Mouse (Mus musculus) lung, adult 2 months (tissue): Measurements from ENCODE around the gene Rps6kb2. TPM values are rescaled to one million over a fixed set of nuclear protein-coding genes. Genes with fewer than 3 reads are reported as not detected.
A peak's percentile ranks its signal among the peaks of the same experiment; 100 is the strongest.

ENCODE experiments used
- DNase-seq: peaks from one replicate; pipeline ENCODE4 v3.0.0; 2022
- H3K4me1 ChIP-seq: fragments of 200-500 bp; 2 replicates; pipeline ENCODE4 v1.6.1; 2011; ENCODE audit warnings: low read length; ENCODE audit not compliant: control insufficient read depth, insufficient read depth
- H3K4me3 ChIP-seq: fragments of 200-500 bp; replicated peaks from 2 replicates; pipeline ENCODE3; 2011; ENCODE audit warnings: low read depth, mild to moderate bottlenecking, control low read depth, low read length; ENCODE audit errors: extremely low read depth
- CTCF ChIP-seq: fragments of 200-500 bp; IDR thresholded peaks from 2 replicates; pipeline ENCODE4 v1.5.1; 2011; ENCODE audit warnings: mild to moderate bottlenecking, low read length, control low read depth; ENCODE audit not compliant: insufficient read depth
- POLR2A ChIP-seq: fragments of 200-500 bp; IDR thresholded peaks from 2 replicates; pipeline ENCODE4 v1.6.1; 2011; ENCODE audit warnings: low read depth, mild to moderate bottlenecking, control low read depth, low read length, borderline replicate concordance; ENCODE audit errors: extremely low read depth
- WGBS: fragments of 180-500 bp; shearing (Covaris S2); methylation state at CpG from one replicate; pipeline ENCODE4 v1.1.7; 2018; 5-methylcytosine and 5-hydroxymethylcytosine counted together
- polyA plus RNA-seq: library from polyadenylated mRNA; depleted of rRNA; stranded (reverse); fragments of >200 nt; gene quantifications from 2 replicates; pipeline ENCODE4 v1.2.3, GENCODE M21; 2012; rRNA removed

Gene Rps6kb2
- polyA plus RNA-seq, 1 experiment, result 51.2 TPM

GRCm38 (mm10) chr19:4113186-4113805 is 49.9 kb downstream of the Rps6kb2 start:
- no peak overlapping the region for H3K4me3 ChIP-seq
- WGBS, result 19% methylated on average over 13 of the region's 13 CpGs
- DNase-seq, result peak; percentile 64
- peak; percentile 36; the same call in 1 of the 2 replicates for TF ChIP-seq POLR2A
- TF ChIP-seq CTCF, result no peak
- H3K4me1 ChIP-seq, result peaks cover 10% of the 10 kb centered on the region

DNA sequence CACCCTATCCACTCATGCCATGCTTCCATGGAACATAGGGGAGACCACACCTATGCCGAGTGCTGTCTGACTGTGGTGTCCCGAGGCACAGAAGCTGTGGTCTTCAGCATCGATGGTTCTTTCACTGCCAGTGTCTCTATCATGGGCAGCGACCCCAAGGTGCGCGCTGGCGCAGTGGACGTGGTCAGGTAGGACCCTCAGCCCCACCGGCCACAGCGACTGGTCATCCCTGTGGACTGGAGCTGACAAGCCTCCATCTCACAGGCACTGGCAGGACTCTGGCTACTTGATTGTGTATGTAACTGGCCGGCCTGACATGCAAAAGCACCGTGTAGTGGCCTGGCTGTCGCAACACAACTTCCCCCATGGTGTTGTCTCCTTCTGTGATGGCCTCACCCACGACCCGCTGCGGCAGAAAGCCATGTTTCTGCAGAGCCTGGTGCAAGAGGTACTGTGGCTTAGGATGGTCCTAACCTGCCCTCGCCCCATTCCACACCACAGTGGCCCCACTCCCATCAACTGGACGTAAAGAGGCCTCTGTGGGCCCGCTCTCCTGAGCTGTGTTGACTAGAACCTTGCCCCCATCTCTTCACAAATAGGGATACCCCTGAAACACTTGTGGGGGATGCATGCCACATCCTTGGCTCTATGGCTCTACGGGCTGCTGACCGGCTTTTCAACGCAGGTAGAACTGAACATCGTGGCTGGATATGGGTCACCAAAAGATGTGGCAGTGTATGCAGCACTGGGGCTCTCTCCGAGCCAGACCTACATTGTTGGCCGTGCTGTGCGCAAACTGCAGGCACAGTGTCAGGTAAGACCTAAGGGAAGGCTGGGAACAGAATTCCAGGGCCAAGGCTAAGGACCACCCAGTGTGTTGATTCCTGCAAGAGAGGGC is 50.8 kb downstream of the Rps6kb2 start:
- TF ChIP-seq POLR2A (no peak), CTCF (no peak)
- WGBS, result 92% methylated on average over 26 of the region's 26 CpGs
- no peak for DNase-seq
- Histone ChIP-seq H3K4me3 (no peak overlapping the region), H3K4me1 (peaks cover 10% of the 10 kb centered on the region)

GRCm38 (mm10) chr19:4108535-4108934 is 54.6 kb downstream of the Rps6kb2 start:
- Histone ChIP-seq H3K4me3 (no peak overlapping the region), H3K4me1 (peaks cover 10% of the 10 kb centered on the region)
- DNase-seq, result no peak
- 80% methylated on average over 9 of the region's 9 CpGs for WGBS
- no peak for TF ChIP-seq CTCF
- TF ChIP-seq POLR2A, result no peak

- TF ChIP-seq POLR2A (no peak), CTCF (no peak)
- 89% methylated on average over 14 of the region's 14 CpGs for WGBS
- H3K4me3 ChIP-seq, result no peak overlapping the region
- no peaks in the 10 kb centered on the region for H3K4me1 ChIP-seq
- no peak for DNase-seq
Measured at GRCm38 (mm10) chr19:4106654-4107053, 56.5 kb downstream of the Rps6kb2 start.

DNA sequence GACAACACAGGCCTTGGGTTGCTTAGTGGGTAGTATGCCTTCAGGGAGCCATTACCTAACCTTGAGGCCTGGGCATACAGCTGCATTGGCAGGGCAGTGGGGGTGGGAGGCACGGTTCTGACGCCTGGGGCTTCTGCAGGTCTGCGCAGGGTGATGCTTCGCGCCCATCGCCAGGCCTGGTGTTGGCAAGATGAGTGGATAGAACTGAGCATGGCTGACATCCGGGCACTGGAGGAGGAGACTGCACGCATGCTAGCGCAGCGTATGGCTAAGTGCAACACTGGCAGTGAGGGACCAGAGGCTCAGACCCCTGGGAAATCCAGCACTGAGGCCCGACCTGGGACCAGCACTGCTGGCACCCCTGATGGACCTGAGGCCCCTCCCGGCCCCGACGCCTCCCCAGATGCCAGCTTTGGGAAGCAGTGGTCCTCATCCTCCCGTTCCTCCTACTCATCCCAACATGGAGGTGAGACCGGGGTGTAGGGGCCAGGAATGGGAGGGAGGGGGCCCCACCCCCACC is 58.4 kb downstream of the Rps6kb2 start:
- 93% methylated on average over 16 of the region's 16 CpGs for WGBS
- Histone ChIP-seq H3K4me1 (peaks cover 2% of the 10 kb centered on the region; the same call in 1 of the 2 replicates), H3K4me3 (no peak overlapping the region)
- no peak for DNase-seq
- TF ChIP-seq CTCF (no peak), POLR2A (no peak)

Other genes with a start within 250 kb of the Rps6kb2 start
- 71.9 and 85.0 TPM in 2 replicates for gene Aldh3b1, start 233.5 kb downstream of the Rps6kb2 start, polyA plus RNA-seq
- 169 and 180 TPM in 2 replicates for gene Unc93b1, start 228.2 kb downstream of the Rps6kb2 start, polyA plus RNA-seq
- gene Aldh3b3, start 204.7 kb downstream of the Rps6kb2 start, polyA plus RNA-seq, result 0.08 and 0.21 TPM in 2 replicates
- 2.0 and 21.7 TPM in 2 replicates for gene Aldh3b2, start 191.0 kb downstream of the Rps6kb2 start, polyA plus RNA-seq
- 27.7 and 29.8 TPM in 2 replicates for gene Acy3, start 176.8 kb downstream of the Rps6kb2 start, polyA plus RNA-seq
- 0.06 TPM in 1 of 2 replicates, not detected in the other for gene Tbx10, start 170.6 kb downstream of the Rps6kb2 start, polyA plus RNA-seq
- gene Nudt8, start 162.8 kb downstream of the Rps6kb2 start, polyA plus RNA-seq, result 7.6 and 13.3 TPM in 2 replicates
- 1.7 and 1.8 TPM in 2 replicates for gene Gm49405, start 162.7 kb downstream of the Rps6kb2 start, polyA plus RNA-seq
- 12.6 and 18.0 TPM in 2 replicates for gene Doc2g, start 160.0 kb downstream of the Rps6kb2 start, polyA plus RNA-seq
- gene Ndufv1, start 150.5 kb downstream of the Rps6kb2 start, polyA plus RNA-seq, result 99.4 and 127 TPM in 2 replicates
- gene Gstp1, start 125.4 kb downstream of the Rps6kb2 start, polyA plus RNA-seq, result 480 and 656 TPM in 2 replicates
- 47.4 and 87.8 TPM in 2 replicates for gene Gstp2, start 117.3 kb downstream of the Rps6kb2 start, polyA plus RNA-seq
- 14.4 and 15.9 TPM in 2 replicates for gene Gstp3, start 103.8 kb downstream of the Rps6kb2 start, polyA plus RNA-seq
- gene Cabp2, start 81.8 kb downstream of the Rps6kb2 start, polyA plus RNA-seq, result 0.86 and 0.91 TPM in 2 replicates
- 200 and 245 TPM in 2 replicates for gene Cdk2ap2, start 66.2 kb downstream of the Rps6kb2 start, polyA plus RNA-seq
- 152 and 163 TPM in 2 replicates for gene Pitpnm1, start 63.4 kb downstream of the Rps6kb2 start, polyA plus RNA-seq
- gene Aip, start 37.5 kb downstream of the Rps6kb2 start, polyA plus RNA-seq, result 108 and 123 TPM in 2 replicates
- gene Gpr152, start 23.6 kb downstream of the Rps6kb2 start, polyA plus RNA-seq, result 0.05 and 0.08 TPM in 2 replicates
- 0.08 TPM in 1 of 2 replicates, not detected in the other for gene Cabp4, start 19.3 kb downstream of the Rps6kb2 start, polyA plus RNA-seq
- 260 and 262 TPM in 2 replicates for gene Coro1b, start 14.7 kb downstream of the Rps6kb2 start, polyA plus RNA-seq
- 55.0 and 75.4 TPM in 2 replicates for gene Ptprcap, start 9.8 kb downstream of the Rps6kb2 start, polyA plus RNA-seq
- gene Carns1, start 12.1 kb upstream of the Rps6kb2 start, polyA plus RNA-seq, result 7.9 and 14.4 TPM in 2 replicates
- 23.6 and 24.2 TPM in 2 replicates for gene Tbc1d10c, start 27.9 kb upstream of the Rps6kb2 start, polyA plus RNA-seq
- gene Ppp1ca, start 28.7 kb upstream of the Rps6kb2 start, polyA plus RNA-seq, result 373 and 384 TPM in 2 replicates
- gene Rad9a, start 38.3 kb upstream of the Rps6kb2 start, polyA plus RNA-seq, result 32.3 and 36.9 TPM in 2 replicates
- 34.0 and 42.0 TPM in 2 replicates for gene Clcf1, start 50.9 kb upstream of the Rps6kb2 start, polyA plus RNA-seq
- gene AC109138.7, start 51.0 kb upstream of the Rps6kb2 start, polyA plus RNA-seq, result not detected in 2 replicates
- gene Pold4, start 68.5 kb upstream of the Rps6kb2 start, polyA plus RNA-seq, result 110 and 112 TPM in 2 replicates
- 82.3 and 98.0 TPM in 2 replicates for gene Ssh3, start 105.8 kb upstream of the Rps6kb2 start, polyA plus RNA-seq
- 7.3 and 8.4 TPM in 2 replicates for gene Ankrd13d, start 119.8 kb upstream of the Rps6kb2 start, polyA plus RNA-seq
- gene Grk2, start 142.9 kb upstream of the Rps6kb2 start, polyA plus RNA-seq, result 110 and 120 TPM in 2 replicates
- 71.0 and 80.8 TPM in 2 replicates for gene Kdm2a, start 234.9 kb upstream of the Rps6kb2 start, polyA plus RNA-seq